Mouse (Mus musculus): ENCODE data around the gene Snx32.

Snx32 gene

DNA sequence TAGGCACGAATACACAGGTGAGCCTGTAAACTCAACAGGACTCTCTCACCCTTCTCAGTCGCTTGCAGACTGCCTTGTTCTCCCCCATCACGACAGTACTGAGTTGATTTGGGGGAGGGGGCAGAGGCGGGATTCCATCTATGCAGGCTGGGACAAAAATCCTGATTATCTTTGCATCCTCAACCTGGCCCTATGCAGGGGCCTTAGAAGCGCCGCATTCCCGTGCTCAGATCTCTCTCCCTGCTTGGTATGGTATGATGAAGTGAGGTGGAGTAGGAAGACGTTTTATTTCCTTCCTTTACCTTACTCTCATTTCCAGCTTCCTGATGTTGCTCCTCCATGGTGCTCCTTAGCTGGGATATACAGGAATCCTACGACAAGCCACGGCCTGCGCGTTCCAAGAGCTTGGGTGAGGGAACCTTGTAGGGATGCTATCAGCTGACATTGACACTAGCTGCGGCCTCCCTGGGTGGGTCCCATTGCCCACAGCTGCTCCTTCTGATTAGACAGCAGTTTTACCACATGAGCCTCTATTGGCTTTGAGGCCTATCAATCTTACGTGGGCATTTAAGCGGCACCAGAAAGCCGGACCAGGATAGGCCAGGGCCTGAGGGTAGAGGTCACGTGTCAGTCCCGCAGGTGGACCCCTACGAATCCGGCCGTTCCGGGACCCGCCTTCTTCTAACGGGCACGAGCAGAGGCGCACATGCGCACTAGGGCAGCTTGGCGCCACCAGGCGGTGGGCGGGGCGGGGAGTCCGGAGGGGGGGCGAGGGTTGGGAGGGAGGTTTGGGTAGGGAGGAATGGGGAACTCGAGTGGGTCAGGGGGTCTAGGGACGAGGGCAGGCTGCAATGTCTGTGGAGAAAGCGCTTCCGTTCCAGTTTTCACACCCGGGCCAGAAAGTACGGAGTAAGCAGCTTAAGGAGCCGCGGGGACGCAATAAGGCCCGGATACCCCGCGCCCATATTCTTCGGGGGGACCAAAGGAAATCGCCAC lies at the start of gene Snx32:
Snx32 (minus strand) TSS at position 508 of the 996 bp plus-strand sequence.
- peak; percentile 98 to 99 for DNase-seq

DNA sequence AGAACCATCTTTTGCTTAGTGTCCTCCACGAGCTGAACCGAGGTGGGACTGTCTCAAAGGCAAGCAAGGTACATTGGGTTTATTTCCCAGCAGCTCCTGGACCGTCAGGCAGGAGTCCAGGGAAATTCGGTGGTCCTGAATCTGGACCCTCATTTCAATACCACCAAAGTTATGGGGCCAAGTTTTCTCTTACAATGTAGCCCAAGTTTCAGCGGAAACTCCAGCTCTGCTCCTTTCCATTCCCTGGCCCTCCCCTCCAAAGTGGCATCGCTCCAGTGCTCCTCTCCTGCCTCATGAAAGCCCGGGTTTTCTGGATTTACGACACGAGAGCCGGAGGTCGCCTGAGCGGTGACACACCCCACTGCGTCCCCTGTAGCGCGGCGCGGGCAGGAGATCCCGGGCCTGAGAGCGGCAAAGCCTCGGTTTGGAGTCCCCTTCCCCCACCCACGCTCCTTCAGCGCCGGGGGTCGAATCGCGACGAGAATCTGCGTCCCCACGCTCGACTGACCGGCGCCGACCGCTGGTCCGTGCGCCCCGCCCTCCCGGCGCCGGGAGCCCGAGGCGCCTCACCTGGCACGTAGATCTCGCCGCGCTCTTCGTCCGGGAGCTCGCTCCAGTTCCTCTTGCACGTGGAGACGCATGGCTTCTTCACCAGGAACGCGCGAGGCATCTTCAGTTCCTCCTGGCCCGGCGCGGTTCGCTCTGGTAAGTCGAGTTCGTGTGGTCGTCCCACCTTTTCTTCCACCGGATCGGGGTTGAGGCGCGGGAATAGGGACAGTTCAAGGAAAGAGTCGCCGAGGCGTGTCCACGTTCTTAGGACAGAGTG lies 49.5 kb upstream of the Snx32 start:
- DNase-seq, result peak in 1 of 2 experiments; percentile 21

DNA sequence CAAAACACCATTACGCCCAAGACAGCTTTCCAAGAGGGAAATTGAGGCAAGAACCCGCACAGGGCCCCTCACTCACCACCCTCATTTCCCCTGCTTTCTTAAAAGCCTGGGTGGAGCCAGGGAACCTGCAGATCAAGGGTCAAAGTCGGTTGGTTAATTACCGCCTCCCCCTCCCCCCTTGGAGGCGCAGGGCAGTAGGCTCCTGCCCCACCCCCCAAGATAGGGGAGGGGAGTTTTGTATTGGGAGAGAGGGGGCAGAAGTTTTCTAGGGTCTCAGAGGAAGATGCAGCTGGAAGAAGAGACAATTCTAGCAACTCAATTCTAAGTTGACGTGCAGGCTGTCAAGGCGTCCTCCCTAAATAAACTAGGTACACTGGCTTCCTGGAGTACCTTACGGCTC lies 48.9 kb upstream of the Snx32 start:
- DNase-seq, result no peak

DNA sequence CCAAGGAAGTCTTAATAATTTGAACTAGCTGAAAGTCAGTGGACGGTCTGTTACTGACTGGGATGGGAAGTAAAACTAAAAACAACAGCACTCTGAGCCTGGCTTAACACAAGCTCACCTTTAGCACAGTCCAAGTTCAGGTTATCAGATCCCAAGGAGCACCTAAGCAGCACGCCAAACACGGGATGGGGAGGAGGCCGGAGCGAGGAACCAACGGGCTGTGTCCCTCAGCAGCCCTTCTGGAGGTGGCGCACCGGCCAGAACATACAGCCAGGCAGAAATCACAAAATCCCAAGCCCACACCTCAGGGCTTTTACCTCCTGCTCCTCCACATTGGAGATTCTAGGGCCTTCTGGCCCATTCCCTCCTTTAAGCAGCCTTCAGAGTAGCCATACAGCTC lies 48.4 kb upstream of the Snx32 start:
- no peak for DNase-seq

DNA sequence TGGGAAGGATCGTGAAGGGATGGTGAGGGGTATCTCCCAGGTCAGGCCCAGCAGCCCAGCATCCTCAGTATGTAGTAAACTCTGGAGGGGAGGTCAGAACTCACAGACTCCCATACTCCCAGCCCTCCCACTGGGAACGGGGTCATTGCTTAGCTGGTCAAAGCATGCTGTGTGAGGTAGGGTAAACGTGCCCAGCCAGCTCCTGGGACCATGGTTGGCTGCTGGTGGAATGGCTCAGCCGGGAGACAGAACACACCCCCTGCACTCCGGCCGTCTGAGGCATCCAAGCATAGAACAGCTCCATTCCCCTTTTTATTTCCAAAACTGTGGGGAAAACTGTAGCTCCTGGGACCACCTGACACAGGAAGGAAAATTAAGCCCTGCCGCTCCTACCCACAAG lies 47.8 kb upstream of the Snx32 start:
- no peak for DNase-seq

DNA sequence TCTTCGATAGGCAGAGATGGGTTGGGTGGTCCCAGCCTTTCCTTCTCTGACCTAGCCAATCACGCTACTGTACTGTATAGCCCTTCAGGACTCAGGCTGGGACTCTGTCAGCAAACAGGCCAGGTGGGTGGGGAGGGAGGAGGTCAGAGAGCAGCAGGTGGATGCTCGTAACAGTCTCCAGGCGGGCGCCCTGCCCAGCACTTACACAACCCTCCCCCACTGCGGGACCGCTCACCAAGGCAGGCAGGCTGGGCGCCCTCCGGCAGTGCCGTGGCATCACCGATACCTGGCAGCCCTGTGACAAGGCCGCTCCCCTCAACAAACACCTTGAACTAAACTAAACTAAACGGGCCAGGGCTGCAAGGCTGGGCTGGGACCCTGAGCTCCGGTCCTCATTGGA lies 43.9 kb upstream of the Snx32 start:
- no peak for DNase-seq

DNA sequence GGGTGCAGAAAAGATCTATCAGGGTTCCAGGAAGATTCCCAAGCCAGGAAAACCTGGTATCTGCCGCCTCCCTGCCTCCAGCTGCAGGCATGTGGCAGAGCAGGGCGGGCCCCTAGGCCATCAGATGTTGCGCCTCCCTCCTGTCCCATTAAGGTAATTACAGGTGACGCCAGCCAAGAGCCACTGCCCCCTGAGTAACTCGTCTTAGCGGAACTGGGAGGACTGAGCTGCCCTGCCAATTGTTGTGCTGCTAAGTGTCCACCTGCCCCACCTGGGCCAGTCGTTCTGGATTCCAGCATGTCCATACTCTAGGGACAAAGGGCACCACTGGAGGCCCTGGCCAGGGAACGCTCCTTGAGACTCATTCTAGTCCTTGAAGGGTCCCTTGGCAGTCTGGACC lies 43.5 kb upstream of the Snx32 start:
- DNase-seq, result no peak

DNA sequence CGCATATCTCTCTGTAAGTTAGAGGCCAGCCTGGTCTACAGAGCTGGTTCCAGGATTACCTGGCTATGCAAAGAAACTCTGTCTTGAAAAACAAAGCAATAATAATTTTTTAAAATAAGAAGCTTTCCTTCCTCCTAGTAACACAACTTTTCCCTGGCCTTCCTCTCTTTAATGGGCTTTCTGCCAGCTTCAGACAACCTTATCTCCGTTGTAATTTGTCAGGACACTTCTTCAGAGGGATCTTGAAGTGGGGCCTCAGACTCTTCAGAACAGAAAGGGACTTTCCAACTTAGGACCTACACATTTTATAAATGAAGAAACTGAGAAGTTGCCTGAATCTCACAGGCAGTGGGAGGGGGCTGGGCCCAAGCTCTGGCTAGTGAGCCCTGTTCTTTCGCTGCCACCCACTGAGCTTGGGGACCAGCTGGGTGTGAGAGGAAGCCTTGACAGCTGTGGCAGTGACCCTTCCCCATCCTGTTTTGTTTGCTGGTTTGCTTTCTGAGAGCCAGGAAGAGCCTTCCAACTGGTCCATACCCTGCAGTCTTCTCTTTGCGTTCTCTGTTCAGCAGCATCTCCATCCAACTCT lies 37.2 kb upstream of the Snx32 start:
- no peak for DNase-seq

DNA sequence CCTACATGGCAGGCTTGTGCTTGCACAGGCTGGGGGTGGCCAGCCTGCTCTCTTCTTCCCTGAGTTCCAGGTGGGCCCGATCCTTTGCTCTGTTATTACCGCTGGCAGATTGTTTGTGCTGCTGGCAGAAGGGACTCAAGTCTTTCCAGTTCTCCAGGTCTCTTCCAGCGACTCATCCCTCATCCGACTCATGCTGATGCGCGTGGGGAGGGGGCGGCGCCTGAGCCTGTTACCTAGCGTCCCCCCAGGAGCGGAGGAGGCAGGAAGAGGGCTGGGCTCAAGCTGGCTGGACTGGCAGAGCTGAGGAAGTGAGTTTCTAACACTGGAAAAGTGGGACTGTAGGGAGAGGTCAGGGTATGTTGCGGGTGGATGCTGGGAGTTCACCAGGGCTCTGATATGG lies 33.7 kb upstream of the Snx32 start:
- DNase-seq, result no peak

DNA sequence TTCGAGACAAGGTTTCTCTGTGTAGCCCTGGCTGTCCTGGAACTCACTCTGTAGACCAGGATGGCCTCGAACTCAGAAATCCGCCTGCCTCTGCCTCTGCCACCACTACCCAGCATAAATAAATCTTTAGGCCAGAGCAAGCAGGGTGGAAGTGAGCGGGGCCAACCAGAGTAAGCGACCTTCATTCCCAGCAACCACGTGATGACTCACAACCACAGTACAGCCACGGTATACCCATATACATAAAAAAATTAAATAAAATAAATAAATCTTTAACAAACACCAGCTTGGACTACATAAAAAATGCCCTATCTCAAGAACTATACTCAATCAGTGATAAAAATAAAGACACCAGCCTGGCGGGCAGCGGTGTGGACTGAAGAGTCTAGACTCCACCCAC lies 33.0 kb upstream of the Snx32 start:
- no peak for DNase-seq

DNA sequence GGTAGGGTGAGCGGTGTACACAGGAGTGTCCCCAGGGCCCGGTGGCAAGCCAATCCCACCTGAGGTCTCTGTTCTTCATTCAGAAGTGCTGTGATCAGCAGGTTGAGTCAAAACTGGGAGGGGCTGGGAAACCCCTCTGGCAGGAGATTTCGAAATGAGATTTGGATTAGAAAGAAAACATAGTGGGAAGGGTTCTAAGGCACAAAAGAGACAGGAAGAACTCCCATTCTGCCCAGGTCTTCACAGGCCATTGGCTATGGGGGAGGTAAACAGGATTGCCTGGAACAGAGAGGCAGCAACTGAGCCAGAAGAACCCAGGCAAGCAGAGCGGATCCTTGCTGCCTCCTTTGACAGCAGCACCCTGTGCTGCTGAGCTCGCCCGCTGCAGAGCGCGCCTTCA lies 28.4 kb upstream of the Snx32 start:
- no peak for DNase-seq

DNA sequence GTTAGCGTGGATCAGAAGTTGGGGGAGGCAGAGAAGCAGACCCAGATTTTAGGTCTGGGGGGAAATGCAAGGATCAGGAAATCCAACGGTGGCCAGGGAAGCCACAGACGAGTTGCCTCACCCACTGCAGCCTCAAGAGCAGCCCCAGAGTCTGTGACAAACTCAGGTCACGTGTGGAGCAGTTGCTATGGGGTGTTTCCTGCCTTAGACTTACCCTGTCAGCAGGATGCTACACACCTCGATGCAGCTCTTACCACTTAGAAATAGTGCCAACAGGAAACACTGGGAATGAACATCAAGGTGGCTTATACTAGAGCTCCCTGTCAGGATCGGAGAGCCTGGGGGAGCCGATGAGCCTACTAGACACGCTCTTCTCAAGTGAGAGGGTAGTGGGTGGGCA lies 22.2 kb upstream of the Snx32 start:
- DNase-seq, result no peak

DNA sequence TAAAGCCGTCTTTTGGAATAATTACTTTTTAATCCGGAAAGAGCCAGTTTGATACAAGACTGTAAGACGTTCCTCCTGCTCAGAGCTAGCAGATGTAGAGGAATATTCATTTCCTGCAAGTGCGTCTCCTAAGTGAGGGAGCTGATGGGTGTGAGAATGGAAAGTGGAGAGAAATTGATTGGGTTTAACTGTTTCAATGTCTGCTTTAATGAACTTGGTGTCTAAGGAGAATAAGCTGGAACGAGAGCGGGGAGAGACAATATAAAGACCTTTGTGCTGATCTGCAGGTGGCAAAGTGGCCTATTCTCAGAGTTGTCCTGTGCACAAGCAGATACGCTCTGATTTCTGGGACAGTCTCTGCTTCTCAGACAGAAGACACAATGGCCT lies 19.8 kb upstream of the Snx32 start:
- no peak for DNase-seq

DNA sequence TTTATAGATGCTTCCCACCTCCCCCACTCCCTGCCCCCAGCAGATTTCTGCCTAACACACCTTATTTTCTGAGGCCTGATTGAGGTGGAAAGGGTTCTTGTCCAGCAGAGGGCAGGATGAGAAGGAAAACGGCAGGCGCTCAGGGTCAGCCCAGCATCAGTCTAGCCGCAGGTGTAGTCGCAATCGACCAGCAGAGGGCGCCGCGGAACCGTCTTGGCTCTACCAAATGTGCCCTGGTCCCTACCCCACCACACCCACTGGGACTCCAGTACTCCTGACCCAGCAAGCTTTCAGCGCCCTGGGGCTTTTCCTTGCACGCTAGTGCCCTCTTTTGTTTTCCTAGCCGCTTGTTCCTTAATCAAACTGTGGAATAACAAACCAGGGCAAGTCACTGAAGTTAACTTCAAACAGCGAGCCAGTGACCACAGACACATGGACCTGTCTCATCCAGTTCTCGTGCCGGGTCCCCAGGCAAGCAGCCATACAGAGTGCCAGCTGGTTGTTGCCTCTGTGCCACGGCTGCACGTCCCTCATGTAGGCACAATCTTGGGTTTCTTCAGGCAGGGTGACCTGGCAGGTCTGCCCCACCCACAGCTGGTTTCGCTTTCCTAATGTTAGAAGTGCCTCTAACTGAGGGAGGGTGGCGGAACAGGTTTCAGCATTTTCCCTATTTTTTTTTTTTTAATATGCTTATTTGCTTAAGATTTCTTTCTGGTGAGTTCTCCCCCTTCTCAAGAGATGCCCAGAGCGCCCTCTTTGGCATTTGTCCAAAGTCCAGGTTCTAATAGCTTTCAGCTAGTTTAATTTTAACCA lies 19.2 kb upstream of the Snx32 start:
- peak; percentile 98 to 99 for DNase-seq

DNA sequence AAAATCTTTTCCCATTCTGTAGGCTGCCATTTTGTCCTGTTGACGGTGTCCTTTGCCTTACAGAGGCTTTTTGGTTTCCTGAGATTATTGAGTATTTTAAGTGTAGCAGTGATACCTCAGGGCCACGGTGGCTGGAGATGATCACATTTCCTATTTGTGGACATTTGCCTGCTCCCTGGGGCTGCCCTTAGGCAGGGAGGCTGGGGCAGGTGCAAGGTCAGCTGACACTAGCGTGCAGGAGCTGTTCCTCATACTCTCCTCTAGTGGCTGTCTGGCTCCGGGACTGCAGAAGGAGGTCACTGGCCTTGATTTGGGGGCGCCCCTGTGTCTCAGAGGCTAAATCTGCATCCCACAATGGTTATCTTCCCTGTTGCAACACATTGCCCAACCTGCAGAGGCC lies 14.9 kb upstream of the Snx32 start:
- no peak for DNase-seq

DNA sequence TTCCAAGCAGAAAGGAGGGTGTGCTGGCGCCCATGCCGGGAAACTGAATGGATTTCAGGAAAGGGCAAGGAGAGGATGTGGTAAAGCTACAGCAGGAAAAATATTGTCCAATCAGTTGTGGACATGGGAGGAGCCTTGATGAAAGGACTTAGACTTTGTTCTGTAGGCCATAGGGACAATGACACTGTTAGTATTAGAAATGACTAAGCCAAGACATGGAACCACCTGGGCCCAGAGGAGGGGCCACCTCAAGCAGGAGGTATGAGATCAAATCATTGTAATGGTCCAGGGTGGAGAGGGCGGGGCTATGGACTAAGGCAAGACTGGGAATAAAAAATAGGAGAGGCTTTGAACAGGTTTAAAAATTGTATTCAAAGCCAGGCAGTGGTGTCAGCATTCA lies 8.4 kb upstream of the Snx32 start:
- DNase-seq, result no peak

DNA sequence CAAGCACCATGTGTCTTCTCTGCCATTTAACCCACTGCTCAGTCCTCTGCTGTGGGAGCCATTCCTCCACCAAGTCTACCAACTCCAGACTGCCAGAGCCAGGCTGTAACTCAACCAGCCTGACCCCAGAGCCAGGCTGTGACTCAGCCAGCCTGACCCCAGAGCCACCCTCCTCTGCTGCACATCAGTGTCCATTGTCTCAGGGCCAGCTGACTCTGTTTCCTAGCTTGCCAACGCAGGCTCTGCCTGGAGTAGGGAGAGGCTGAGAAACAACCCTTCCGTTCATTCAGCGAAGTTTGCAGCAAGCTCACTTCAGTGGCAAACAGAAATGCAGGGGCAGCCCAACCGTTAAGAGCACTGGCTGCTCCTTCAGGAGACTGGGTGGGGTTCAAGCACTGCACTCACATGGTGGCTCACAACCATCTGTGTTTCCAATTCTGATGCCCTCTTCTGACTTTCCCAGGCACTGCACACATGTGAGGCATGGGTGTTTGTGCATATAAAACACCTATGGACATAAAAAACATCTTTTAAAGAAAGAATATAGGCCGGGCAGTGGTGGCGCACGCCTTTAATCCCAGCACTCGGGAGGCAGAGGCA lies 6.7 kb upstream of the Snx32 start:
- no peak for DNase-seq

DNA sequence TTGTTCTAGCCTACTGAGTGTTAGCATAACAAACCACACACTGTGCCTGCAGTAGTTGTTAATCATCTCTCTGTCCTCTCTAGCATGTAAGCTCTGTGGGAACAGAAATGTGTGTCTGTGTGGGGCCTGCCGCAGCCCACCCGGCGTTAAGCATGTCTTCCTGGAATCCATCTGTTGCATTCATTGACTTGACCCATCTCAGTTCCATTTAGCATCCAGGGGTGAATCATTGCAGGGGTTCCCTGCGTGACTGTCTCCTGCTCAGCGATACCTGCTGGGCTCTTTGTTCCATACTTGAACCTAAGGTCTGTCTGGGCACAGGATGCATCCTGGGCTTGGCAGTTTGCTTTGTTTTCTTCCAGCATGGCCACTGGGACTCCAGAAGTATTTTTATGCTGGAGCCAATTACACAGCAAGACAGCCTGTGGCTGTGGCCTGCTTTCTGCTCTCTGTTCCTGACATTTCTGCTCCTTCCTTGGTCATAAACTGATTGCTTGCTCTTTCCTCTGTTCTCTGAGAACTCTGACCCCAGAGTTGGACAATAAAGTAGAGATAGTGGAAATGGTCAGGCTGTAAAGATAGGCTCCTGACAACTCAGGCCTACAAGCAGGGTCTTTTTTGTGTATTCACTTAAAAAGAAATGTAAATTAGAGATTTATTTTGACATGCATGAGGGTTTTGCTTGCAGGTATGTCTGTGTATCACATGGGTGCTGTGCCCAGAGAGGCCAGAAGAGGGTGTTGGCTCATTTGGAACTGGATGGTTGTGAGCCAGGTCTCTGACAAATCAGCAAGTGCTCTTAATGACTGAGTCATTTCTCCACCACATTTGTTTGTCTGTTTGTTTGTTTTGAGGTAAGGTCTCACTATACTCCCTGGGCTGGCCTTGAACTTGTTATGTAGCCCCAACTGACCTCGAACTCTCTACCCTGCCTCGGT lies 5.8 kb upstream of the Snx32 start:
- DNase-seq, result no peak

DNA sequence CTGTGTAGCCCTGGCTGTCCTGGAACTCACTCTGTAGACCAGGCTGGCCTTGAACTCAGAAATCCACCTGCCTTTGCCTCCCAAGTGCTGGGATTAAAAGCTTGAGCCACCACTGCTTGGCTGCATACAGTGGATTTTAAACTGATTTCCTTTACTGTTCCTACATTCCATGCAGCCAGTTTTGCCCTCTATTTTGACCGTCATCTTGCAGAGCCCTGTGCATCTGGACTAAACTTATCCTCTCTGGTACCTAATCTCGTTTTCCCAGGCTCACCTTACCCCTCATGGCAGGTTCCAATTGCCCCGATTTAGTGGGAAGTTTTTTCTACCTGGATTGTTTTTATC lies 2.6 kb upstream of the Snx32 start:
- DNase-seq, result no peak

DNA sequence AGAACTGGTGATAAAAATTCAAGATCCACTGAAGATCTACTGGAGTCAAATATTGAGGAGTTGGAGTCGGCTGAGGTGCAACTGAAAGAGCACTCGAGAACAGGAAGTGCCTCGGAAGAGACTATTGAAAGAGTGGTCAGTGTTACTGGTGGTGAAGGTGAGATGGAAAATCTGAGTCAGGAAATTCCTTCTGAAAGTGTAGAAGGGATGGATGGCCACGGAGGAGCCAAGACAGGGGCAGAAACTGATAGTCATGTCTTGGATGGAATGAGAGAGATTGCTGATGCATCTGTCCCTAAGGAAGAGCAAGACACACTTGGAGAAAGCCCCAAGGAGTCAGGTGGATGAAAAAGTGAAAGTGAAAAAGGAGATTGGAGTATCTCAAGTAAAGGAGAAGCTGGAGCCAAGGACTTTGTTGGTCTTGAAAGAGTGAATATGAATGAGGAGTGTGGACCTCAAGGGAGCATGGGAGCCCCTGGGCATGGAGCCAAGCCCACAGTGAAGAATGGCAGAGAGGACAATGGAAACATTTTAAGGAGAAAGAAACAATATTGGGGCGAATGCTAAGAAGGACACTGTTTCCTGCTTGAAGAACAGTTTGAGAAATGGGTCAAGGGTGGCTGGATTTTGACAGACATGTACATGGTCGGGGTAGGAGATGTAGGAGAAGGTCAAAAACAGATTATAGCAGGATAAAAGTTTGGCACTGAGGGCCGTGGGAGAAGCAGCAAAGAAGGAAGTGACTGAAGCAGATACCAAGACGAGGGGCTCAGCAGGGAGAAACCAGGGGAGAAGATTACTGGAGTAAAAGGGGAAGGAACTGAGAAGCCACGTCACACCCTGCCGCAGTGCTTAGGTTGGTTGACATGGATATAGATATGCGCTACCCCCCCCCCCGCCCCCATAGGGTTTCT lies 2.0 kb upstream of the Snx32 start:
- no peak for DNase-seq

Measured in cerebellum, postnatal 14 days (tissue).